Mouse (Mus musculus) right cerebral cortex, adult 18-20 months (tissue): Measurements from ENCODE around the gene Naa15.

Experiments used
- DNase-seq: peaks from one replicate; pipeline ENCODE4 v3.0.0; 2022; ENCODE audit warnings: mixed read lengths

Gene Naa15

DNA sequence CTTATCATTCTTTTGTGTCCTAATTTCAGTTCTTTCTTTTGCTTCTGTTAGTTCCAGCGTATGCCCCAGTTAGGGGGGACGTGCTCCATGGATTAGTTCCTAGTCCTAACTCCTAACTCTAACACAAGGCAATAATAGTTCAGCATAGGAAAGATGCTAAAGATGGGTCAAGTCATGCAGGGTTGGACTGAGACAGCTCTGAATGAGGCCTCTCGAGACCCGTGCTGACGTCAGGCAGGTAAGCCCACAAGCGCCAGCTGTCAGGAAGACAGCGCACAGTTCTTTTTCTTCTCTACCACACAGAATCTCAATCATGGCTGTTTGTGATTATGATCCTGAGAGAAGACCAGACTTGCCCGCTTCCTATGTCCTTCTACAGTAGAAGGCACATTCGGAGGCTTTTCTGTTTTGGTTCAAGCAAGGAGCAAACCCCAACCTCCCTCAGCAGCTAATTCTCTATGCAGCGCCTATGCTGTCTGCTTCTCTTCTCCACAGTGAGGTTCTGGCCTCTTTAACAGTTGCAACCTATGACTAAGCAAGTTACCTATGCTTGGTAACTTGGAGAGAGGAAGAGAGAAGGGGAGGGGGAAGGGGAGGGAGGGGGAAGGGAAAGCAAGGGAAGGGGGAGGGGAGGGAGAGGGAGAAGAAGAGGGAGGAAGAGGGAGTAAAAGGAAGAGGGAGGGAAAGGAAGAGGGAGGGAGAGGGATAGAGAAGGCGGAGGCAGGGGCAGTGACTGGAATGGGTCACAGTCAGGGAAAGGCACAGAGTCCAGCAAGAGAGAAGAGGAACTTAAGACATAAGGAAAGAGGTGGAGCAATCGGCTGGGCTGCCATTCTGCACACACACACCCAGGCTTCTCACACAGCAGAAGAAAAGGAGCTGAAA lies 103.2 kb downstream of the Naa15 start:
- DNase-seq: no peak

DNA sequence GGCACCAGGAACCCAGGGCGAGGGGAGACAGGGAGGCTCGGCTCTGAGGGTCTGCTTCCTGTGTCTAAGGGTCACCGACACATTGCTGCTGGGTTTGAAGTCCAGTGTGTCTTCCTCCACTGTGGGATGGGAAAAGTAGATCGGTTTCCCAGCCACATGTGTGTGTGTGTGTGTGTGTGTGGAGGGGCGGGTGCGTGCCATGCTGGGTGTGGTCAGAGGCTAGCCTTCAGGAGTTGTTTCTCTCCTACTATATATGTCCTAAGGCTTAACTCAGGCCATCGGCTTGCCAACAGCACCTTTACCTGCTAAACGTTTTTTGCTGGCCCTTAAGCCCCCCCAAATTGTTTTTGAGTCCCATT lies 103.8 kb downstream of the Naa15 start:
- no peak for DNase-seq

DNA sequence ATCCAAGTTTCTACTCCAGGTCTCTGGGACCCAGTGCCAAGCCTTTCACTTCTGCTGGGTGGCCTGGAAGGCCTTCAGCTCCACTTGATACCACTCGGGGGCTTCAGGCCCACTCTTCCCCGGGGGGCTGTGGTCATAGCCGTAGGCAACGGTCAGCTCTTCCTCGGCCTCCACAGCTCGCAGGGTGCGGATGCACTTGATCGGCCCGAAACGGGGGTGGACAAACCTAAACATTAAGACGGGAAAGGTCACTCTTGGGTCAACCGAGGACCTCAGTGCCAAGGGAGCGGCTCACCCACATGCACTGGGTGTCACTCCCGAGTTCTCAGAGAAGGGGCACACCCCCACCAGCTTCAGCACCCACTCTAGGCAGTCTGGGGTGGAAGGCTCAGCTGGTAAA lies 106.3 kb downstream of the Naa15 start:
- DNase-seq: no peak

DNA sequence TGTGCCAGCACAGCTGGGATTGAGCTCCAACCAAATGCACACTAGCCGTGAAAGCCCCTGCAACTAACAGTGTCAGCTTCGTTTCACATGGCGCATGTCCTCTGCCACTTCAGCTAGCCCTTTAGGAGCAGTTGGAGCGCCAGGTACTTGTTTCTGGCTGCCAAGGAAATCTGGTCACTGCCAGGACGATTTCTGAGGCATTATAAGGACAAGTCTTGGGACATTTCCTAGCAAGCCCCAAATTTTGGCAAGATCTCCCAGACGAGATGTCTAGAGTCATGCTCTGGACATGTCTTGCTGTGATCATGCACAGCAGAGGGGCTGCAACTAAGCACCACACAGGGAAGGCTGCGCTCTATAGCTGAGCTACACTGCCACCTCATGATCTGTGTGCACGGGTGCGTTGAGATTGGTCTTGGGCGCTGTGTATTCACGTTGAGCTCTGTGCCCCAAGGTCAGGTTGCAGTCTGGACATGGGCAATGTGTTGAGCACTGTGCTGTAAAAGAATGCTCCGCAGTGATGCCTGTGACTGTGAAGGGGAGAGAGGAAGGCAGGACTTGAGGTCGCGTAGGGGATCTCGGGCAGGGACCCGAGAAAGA lies 110.3 kb downstream of the Naa15 start:
- no peak for DNase-seq
